ENCODE assay signal across 8 mouse cellular contexts in the genomic region with DNA sequence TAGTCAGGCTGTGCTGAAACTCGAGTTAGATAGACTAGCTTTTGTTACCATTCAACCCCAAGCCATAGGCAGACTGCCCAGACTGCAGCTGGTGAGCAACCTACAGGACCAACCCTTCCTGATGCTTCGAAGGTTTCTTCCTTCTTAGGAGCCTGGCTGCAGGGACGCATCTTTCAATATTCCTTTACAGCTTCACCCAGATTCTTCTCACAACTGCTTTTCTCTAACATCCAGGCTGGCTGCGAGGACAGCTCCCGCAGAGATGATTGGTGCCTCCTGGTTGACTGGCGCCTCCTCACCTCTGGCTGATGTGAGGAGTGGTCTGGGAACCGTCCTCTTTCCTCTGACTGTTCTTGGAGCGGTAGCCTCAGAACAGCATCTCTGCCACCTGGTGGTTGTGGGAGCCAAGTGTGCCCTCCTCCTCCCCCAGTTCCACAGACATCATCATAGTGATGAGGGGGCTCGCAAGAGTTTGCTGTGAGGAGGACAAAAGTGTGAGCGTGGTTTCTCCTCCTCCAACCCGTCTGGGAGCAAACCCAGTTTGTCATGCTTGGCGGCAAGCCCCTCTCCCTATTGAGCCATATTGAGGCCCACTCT. TPM values are rescaled to one million over a fixed set of nuclear protein-coding genes. Genes with fewer than 3 reads are reported as not detected.
A peak's percentile ranks its signal among the peaks of the same experiment; 100 is the strongest.
DNase-seq lines count a peak whose midpoint lies in the region; ATAC-seq and TF ChIP-seq lines count a peak whose summit lies in the region.

No protein-coding gene starts in this region.

- 2% methylated on average over 12 of the region's 12 CpGs for WGBS in embryonic facial prominence, embryonic 13.5 days
- WGBS in heart, embryonic 14.5 days: 3% methylated on average over 12 of the region's 12 CpGs
- WGBS in kidney, postnatal 0 days: 1% methylated on average over 12 of the region's 12 CpGs
- 4% methylated on average over 12 of the region's 12 CpGs for WGBS in liver, embryonic 13.5 days (ENCODE audit: insufficient replicate concordance)

- no peaks in the 10 kb centered on the region for H3K9me3 ChIP-seq in embryonic facial prominence, embryonic 13.5 days
- no peaks in the 10 kb centered on the region for H3K9me3 ChIP-seq in heart, embryonic 14.5 days (ENCODE audit: control insufficient read depth, low read length)
- H3K9me3 ChIP-seq in kidney, postnatal 0 days (replicated peaks; ENCODE audit: low read length): no peaks in the 10 kb centered on the region
- no peaks in the 10 kb centered on the region for H3K9me3 ChIP-seq in liver, embryonic 13.5 days (replicated peaks)

- TF ChIP-seq CTCF in kidney, postnatal 0 days (IDR thresholded peaks at IDR 0.05; ENCODE audit: low read depth): peak; percentile 93

- no peaks in the 10 kb centered on the region for H3K79me2 ChIP-seq in myocyte (ENCODE audit: control insufficient read depth, insufficient read depth)

- peak overlapping the region; percentile 87 for H3K4me2 ChIP-seq in embryonic facial prominence, embryonic 13.5 days
- peak overlapping the region; percentile 94 for H3K4me2 ChIP-seq in heart, embryonic 14.5 days (ENCODE audit: low read length)
- H3K4me2 ChIP-seq in kidney, postnatal 0 days (ENCODE audit: low read length): peak overlapping the region; percentile 88
- H3K4me2 ChIP-seq in liver, embryonic 13.5 days: peak overlapping the region; percentile 93
- peak overlapping the region; percentile 99 for H3K4me2 ChIP-seq in myocyte (ENCODE audit: low read depth)

- peak overlapping the region; percentile 63 for H3K4me3 ChIP-seq in embryonic facial prominence, embryonic 13.5 days
- peak overlapping the region; percentile 34 to 69 for H3K4me3 ChIP-seq in heart, embryonic 14.5 days (ENCODE audit: control insufficient read depth in 1 of 2, insufficient read depth in 1 of 2, low read depth in 1 of 2, low read length in 2 of 2)
- H3K4me3 ChIP-seq in kidney, postnatal 0 days (replicated peaks; ENCODE audit: low read depth, low read length): peak overlapping the region; percentile 66
- H3K4me3 ChIP-seq in liver, embryonic 13.5 days (replicated peaks): peak overlapping the region; percentile 71
- H3K4me3 ChIP-seq in myocyte: peak overlapping the region; percentile 42

- no peak overlapping the region for H3ac ChIP-seq in myocyte (ENCODE audit: control insufficient read depth, insufficient read length)

- peak; percentile 77 for DNase-seq in CD4-positive helper T cell, adult 2 months (ENCODE audit: low read depth, low spot score)
- peak; percentile 65 for DNase-seq in adipocyte (ENCODE audit: low spot score)
- DNase-seq in kidney, postnatal 0 days (ENCODE audit: low spot score): peak; percentile 89
- no peak for DNase-seq in liver, embryonic 13.5 days
- DNase-seq in thymus, postnatal 0 days (ENCODE audit: low spot score): peak; percentile 72

- no peaks in the 10 kb centered on the region for H3K27me3 ChIP-seq in embryonic facial prominence, embryonic 13.5 days
- no peaks in the 10 kb centered on the region for H3K27me3 ChIP-seq in heart, embryonic 14.5 days (ENCODE audit: control insufficient read depth, insufficient read depth, low read length)
- no peaks in the 10 kb centered on the region for H3K27me3 ChIP-seq in kidney, postnatal 0 days (ENCODE audit: insufficient read depth, low read length)
- peaks cover 52% of the 10 kb centered on the region for H3K27me3 ChIP-seq in liver, embryonic 13.5 days
- no peaks in the 10 kb centered on the region for H3K27me3 ChIP-seq in myocyte (ENCODE audit: control insufficient read depth, insufficient read depth, insufficient read length)

- H3K4me1 ChIP-seq in embryonic facial prominence, embryonic 13.5 days: peaks cover 23% of the 10 kb centered on the region
- H3K4me1 ChIP-seq in heart, embryonic 14.5 days (ENCODE audit: control insufficient read depth in 2 of 2, insufficient read depth in 2 of 2, low read length in 2 of 2): peaks cover 12 to 24% of the 10 kb centered on the region in 2 experiments; a peak in 3 of 4 replicates
- 0 out of 2 replicates have a peak, but pooled peaks cover 6% of the 10 kb centered on the region for H3K4me1 ChIP-seq in kidney, postnatal 0 days (replicated peaks; ENCODE audit: insufficient read depth, low read length)
- peaks cover 24% of the 10 kb centered on the region for H3K4me1 ChIP-seq in liver, embryonic 13.5 days (replicated peaks)

- no peak for ATAC-seq in embryonic facial prominence, embryonic 13.5 days (ENCODE audit: insufficient number of reproducible peaks, insufficient read depth, low FRiP score, low TSS enrichment, low read depth)
- ATAC-seq in heart, embryonic 14.5 days (ENCODE audit: insufficient number of reproducible peaks, insufficient read depth, low FRiP score, low read depth): no peak
- ATAC-seq in kidney, postnatal 0 days (replicated peaks; ENCODE audit: low FRiP score, low read depth): no peak
- no peak for ATAC-seq in liver, embryonic 13.5 days (ENCODE audit: low read depth)

- no peaks in the 10 kb centered on the region for H3K36me3 ChIP-seq in embryonic facial prominence, embryonic 13.5 days
- no peaks in the 10 kb centered on the region for H3K36me3 ChIP-seq in heart, embryonic 14.5 days (ENCODE audit: control insufficient read depth, insufficient read depth, low read length)
- H3K36me3 ChIP-seq in kidney, postnatal 0 days (ENCODE audit: insufficient read depth, low read length): no peaks in the 10 kb centered on the region
- H3K36me3 ChIP-seq in liver, embryonic 13.5 days: no peaks in the 10 kb centered on the region
- no peaks in the 10 kb centered on the region for H3K36me3 ChIP-seq in myocyte (ENCODE audit: control insufficient read depth, insufficient read depth)

- H3K27ac ChIP-seq in embryonic facial prominence, embryonic 13.5 days: no peak overlapping the region; the same call in 1 of the 2 replicates
- H3K27ac ChIP-seq in heart, embryonic 14.5 days (replicated peaks in 1 of 2; ENCODE audit: control insufficient read depth in 1 of 2, insufficient read depth in 1 of 2, low read depth in 2 of 2, low read length in 2 of 2): peak overlapping the region in 1 of 2 experiments; percentile 45; a peak in 1 of 4 replicates
- no peak overlapping the region for H3K27ac ChIP-seq in kidney, postnatal 0 days
- no peak overlapping the region for H3K27ac ChIP-seq in liver, embryonic 13.5 days

- TF ChIP-seq POLR2A in myocyte (IDR thresholded peaks at IDR 0.05; ENCODE audit: insufficient read length, low read depth): no peak

- no peak overlapping the region for H3K9ac ChIP-seq in embryonic facial prominence, embryonic 13.5 days
- H3K9ac ChIP-seq in heart, embryonic 14.5 days (ENCODE audit: low read length): peak overlapping the region; percentile 72
- peak overlapping the region; percentile 41; the same call in 1 of the 2 replicates for H3K9ac ChIP-seq in kidney, postnatal 0 days (ENCODE audit: low read depth, low read length)
- H3K9ac ChIP-seq in liver, embryonic 13.5 days: 0 out of 2 replicates have a peak overlapping the region, but pooled peaks have one; percentile 61

TF ChIP-seq in myocyte, 11 proteins besides CTCF, POLR2A, EP300 and RAD21:
- TF ChIP-seq MAX (IDR thresholded peaks at IDR 0.05; ENCODE audit: low read depth) (no peak), REST (IDR thresholded peaks at IDR 0.05; ENCODE audit: insufficient read depth, insufficient read length) (no peak), TCF3 (IDR thresholded peaks at IDR 0.05; ENCODE audit: insufficient read length, low read depth) (no peak), CEBPB (IDR thresholded peaks at IDR 0.05; ENCODE audit: insufficient read depth, poor library complexity, severe bottlenecking) (no peak), MYOG (IDR thresholded peaks at IDR 0.05; ENCODE audit: control insufficient read depth in 1 of 3, insufficient read depth in 1 of 3, insufficient read length in 2 of 3, low read depth in 2 of 3) (no peak), MYOD1 (IDR thresholded peaks at IDR 0.05; ENCODE audit: control insufficient read depth in 1 of 3, insufficient read length in 2 of 3, low read depth in 2 of 3) (no peak), USF1 (IDR thresholded peaks at IDR 0.05; ENCODE audit: low read depth) (no peak), TCF12 (IDR thresholded peaks at IDR 0.05; ENCODE audit: insufficient read depth, poor library complexity, severe bottlenecking) (no peak), POLR2AphosphoS2 (IDR thresholded peaks at IDR 0.05; ENCODE audit: insufficient read length, low read depth) (no peak), E2F4 (IDR thresholded peaks at IDR 0.05; ENCODE audit: insufficient read depth) (no peak), SRF (IDR thresholded peaks at IDR 0.05; ENCODE audit: control insufficient read depth, insufficient read length, low read depth) (no peak)

RNA-seq across cellular contexts. Expression of a gene that starts 14.0 kb away (rescaled TPM):
- 5.2 and 7.3 TPM in 2 replicates for polyA plus RNA-seq in embryonic facial prominence, embryonic 13.5 days (2015; fragmentation: Nextera tagmentation; extraction: Ambion mirVana)
- polyA plus RNA-seq in heart, embryonic 14.5 days (2014; fragmentation: Nextera tagmentation; extraction: Ambion mirVana): 3.8 and 4.0 TPM in 2 replicates
- 3.5 and 3.9 TPM in 2 replicates for polyA plus RNA-seq in kidney, postnatal 0 days (2015; fragmentation: Nextera tagmentation; extraction: Ambion mirVana)
- polyA plus RNA-seq in liver, embryonic 13.5 days (2015; fragmentation: Nextera tagmentation; extraction: Ambion mirVana): 1.5 and 1.7 TPM in 2 replicates
- 3.1 TPM for polyA plus RNA-seq in myocyte (2012; fragmentation: generic; extraction: Trizol)
- 3.9 and 4.9 TPM in 2 replicates for polyA plus RNA-seq in thymus, postnatal 0 days (2015; fragmentation: Nextera tagmentation; extraction: Ambion mirVana)
